Mouse (Mus musculus): ENCODE data around the gene Mmrn2.
A peak's percentile ranks its signal among the peaks of the same experiment; 100 is the strongest.
"Not testable (repeated sequence)": the region's sequence is repeated elsewhere in the genome, so short reads cannot be mapped to it uniquely, and the experiment has no call there.

Gene Mmrn2

GRCm38 (mm10) chr14:34410716-34411115, 35.5 kb downstream of the Mmrn2 start:
- DNase-seq, result no peak

DNA sequence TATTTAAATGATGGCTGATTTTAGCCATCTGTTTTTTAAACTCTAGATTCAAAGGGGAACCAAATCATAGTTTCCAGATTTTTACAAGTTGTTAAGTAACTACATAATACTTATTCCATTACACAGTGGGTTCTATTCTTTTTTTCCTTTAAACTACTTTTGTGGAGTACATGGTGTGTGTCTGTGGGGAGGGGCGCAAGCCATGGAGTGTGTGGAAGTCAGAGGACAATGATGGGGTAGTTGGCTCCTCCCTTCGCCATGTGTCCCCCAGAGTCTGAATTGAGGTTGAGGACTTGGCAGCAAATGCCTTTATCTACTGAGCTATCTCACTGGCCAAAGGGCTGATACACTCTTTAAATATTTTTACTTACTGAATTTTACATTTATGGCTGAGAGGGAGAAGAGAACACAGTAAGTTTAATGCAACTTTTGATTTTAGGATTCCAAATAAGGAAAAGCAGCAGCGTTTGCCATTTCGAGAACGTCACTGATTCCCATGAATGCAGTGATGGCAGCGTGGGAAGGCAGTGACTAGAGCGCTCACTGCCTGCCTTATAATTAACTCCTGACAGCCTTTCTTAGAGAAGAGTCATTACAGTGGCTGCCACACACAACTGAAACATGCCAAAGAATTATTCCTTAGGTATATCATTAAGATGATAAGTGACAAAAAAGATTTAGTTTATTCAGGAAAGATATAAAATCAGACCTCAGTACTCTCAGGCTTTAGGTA, 37.1 kb downstream of the Mmrn2 start:
- no peak for DNase-seq

DNA sequence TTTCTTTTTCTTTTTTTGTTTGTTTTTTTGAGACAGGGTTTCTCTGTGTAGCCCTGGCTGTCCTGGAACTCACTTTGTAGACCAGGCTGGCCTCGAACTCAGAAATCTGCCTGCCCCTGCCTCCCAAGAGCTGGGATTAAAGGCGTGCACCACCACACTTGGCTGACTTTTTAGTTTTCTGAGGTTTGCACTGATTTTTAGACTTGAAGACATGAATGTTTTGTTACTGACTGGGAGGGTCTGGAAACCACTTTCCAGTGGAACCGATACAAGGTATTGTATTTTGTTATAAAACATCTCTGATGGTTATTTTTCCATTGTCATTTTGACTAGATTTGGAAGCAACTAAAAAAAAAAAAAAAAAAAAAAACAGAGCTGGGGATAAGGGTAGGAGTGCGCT, 41.7 kb downstream of the Mmrn2 start:
- not testable (repeated sequence) for DNase-seq

DNA sequence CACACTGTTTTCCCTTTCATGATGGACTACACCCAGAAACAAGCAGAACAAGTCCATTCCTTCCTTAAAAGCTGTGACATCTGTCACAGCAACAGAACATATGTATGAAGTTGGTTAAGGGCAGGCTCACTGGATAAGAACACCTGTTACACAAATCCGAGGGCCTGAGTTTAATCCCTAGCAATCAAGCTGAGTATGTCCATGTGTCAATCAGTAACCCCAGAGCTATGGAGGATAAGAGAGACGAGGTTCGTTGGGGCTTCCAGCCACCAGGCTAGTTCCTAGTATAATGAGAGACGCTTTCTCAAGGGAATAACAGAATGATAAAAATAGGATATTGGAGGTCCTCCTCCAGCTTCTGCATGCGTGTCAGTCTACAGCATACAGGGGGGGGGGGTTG, 42.2 kb downstream of the Mmrn2 start:
- DNase-seq, result no peak

- DNase-seq, result no peak
These were observed 45.8 kb downstream of the Mmrn2 start for GRCm38 (mm10) chr14:34421078-34421477.

DNA sequence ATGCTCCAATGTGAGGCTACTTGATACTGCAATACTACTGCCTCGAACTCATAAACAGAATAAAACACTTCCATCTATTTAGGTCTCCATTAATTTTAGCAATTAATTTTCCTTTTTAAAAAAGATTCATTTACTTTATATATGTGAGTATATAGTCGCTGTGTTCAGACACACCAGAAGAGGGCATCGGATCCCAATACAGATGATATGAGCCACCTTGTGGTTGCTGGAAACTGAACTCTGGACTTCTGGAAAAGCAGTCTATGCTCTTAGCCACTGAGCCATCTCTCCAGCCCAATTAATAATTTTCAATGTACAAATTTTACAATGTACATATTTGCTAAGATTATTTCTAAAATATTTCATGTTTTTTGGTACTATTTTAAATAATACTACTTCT, 53.0 kb downstream of the Mmrn2 start:
- no peak for DNase-seq

DNA sequence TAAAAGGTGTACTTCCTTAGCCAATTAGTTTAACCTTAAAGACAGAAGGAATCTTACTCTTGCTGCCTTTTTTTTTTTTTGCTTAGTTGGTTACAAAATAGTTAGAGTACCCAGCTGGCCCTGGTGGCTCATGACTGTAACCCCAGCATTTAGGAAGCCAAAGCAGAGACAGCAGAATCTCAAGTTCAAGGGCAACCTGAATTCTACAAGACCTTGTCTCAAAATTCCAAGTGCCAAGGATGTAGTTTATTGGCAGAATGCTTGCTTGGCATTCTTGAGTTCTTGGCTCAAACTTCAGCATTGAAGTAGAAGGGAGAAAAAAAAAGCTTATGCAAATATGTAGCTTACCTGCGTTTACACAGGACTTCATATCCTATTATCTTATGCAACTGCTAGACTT, 53.8 kb downstream of the Mmrn2 start:
- no peak for DNase-seq

DNA sequence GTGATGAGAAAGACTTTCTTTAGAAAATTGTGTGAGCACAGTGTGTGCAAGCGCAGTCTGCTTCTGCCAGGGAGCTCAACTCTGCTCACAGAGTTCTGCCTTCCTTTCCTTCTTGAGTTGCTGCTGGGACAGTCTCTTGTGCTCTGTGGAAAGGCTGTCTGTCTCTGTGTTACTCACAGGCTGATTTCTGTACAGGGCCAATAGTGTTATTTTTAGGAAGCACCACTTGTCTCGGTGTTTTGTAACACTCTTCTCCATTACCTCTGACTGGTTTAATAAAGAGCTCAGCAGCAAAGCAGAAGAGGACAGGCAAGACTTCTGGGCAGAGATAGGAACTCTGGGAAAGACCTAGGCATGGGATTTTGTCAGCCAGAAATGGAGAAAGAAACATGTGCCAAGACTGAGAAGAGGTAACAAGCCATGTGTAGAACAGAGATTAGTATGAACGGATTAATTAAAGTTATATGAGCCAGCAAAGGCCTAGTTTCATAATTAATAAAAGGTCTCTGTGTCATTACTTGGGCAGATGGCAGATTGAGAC, 65.3 kb downstream of the Mmrn2 start:
- DNase-seq, result no peak

GRCm38 (mm10) chr14:34442531-34442930, 67.3 kb downstream of the Mmrn2 start:
- DNase-seq, result no peak

GRCm38 (mm10) chr14:34444368-34444767, 69.1 kb downstream of the Mmrn2 start:
- DNase-seq, result no peak

- DNase-seq, result no peak
These were observed 69.7 kb downstream of the Mmrn2 start for GRCm38 (mm10) chr14:34444924-34445323.

DNA sequence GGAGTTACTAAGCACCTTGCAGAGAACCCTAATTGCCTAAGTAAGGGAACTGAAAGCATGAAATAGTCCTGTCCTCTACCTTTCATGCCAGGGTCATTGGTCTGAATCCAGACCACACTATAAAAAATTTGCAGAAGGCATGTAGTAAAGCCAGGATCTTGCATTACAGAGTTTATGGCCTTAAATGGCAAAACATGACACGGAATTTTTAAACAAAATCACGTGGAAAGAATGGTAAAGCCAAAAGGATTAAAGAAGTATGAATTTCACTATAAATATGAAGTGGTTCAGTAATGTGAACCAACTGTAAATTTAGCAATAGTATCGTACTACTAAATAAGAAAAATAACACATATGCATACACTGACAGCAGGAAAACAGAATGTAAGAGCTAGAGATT, 70.1 kb downstream of the Mmrn2 start:
- DNase-seq, result no peak

DNA sequence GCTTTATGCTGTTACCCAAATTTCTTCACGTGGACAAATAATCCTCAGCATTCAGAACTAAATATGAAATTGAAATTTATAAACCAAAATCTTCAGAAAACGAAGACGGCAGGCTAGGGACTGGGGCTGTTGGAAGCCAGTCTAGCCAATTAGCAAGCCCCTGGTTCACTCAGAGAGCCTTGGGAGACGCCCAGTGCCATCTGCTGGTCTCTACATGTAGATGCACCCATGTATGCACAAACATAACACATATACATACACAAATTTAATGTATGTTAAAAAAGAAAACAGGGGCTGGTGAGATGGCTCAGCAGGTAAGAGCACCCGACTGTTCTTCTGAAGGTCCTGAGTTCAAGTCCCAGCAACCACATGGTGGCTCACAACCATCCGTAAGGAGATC, 71.4 kb downstream of the Mmrn2 start:
- no peak for DNase-seq

DNA sequence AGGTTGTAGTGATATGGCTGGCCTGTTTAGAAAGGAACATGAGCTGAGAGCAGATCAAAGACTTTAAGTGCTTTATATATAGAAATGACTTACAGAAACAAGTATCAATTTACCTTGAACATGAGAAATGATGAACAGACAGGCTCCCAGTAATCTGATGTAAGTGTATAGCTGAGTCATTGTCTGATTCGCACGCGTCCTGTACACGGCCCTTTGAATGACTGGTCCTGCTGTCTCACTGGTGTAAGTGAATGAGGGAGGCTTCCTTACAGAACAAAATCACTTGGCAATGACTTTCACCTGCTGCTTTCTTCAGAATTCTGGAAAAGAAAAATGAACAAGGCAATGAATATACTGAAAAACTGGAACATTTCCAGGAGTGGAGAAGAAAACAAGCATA, 72.4 kb downstream of the Mmrn2 start:
- DNase-seq, result no peak

DNA sequence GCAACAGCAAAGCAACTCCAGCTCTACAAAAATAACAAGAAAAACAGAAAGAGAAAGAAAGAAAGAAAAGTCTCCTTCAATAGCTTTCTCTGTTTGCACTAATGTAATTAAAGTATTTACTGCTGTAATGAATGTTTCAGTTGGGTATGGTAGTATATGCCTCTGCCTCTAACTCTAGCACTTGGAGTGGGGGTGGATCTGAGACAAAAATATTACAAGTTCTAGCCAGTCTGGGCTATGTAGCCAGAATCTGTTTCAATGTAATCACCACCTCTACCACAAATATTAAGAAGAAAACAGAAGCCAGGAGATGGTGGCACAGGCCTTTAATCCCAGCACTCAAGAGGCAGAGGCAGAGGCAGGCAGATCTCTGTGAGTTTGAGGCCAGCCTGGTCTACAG, 73.1 kb downstream of the Mmrn2 start:
- no peak for DNase-seq

GRCm38 (mm10) chr14:34449807-34450206, 74.5 kb downstream of the Mmrn2 start:
- peak; percentile 14 for DNase-seq

DNA sequence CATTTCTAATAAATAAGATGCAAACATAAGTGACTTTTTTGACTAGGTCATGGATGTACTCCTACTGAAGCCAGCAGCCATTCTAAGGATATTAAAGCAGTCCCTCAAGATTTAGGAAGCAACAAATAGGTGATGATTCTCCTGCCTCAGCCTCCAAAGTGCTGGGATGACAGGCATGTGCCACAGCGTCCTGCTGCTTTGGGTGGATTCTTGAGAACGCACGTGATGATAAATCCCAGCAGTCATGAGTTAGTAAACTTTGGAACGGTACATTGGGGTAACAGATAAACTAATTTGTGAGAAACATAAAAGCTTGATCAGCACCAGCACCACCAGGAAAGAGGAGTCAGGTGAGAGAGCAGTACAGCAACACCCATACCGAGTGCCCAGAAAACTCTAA, 75.2 kb downstream of the Mmrn2 start:
- no peak for DNase-seq

GRCm38 (mm10) chr14:34451872-34452271, 76.6 kb downstream of the Mmrn2 start:
- no peak for DNase-seq

- DNase-seq, result no peak
These were observed 78.4 kb downstream of the Mmrn2 start for GRCm38 (mm10) chr14:34453648-34454047.
